Mouse (Mus musculus): ENCODE measurements around the gene Pak4. TPM values are rescaled to one million over a fixed set of nuclear protein-coding genes. Genes with fewer than 3 reads are reported as not detected.
A peak's percentile ranks its signal among the peaks of the same experiment; 100 is the strongest.

Gene Pak4
- polyA plus RNA-seq (2015; fragmentation: Nextera tagmentation; extraction: Ambion mirVana) = 33.9 and 34.1 TPM in 2 replicates

GRCm38 (mm10) chr7:28597642-28598446 is at the start of gene Pak4, which contains the start of gene Samd4b:
Gene Pak4 (minus strand): TSS chr7:28598185.
Gene Samd4b (minus strand): TSS chr7:28598144.
- Histone ChIP-seq H3K4me2 (replicated peaks; ENCODE audit: low read depth) (peak within 1 kb of the TSS; percentile 83), H3K36me3 (ENCODE audit: control insufficient read depth, insufficient read depth, low read length) (no peaks in the 10 kb centered on the region; the same call in 1 of the 2 replicates), H3K27ac (replicated peaks) (peak within 1 kb of the TSS; percentile 90), H3K9me3 (ENCODE audit: control insufficient read depth, low read length) (no peaks in the 10 kb centered on the region), H3K9ac (ENCODE audit: low read length) (peak within 1 kb of the TSS; percentile 80), H3K27me3 (ENCODE audit: control insufficient read depth, insufficient read depth, low read length) (no peaks in the 10 kb centered on the region), H3K4me3 (ENCODE audit: low read depth, low read length) (peak within 1 kb of the TSS; percentile 67), H3K4me1 (replicated peaks; ENCODE audit: control insufficient read depth, insufficient read depth) (0 out of 2 replicates have a peak, but pooled peaks cover 10% of the 10 kb centered on the region)
- ATAC-seq (ENCODE audit: low FRiP score, low TSS enrichment) (peak; percentile 88), DNase-seq (ENCODE audit: low spot score) (peak; percentile 99)
- under 1% methylated on average over 65 of the region's 66 CpGs for WGBS
- TF ChIP-seq CTCF (IDR thresholded peaks at IDR 0.05; ENCODE audit: low read depth) = peak; percentile 56
- no peak for TF ChIP-seq EP300 (optimal IDR thresholded peaks at IDR 0.05)

- ATAC-seq (ENCODE audit: low FRiP score, low TSS enrichment) = peak; percentile 36; the same call in 1 of the 2 replicates
- no peaks in the 10 kb centered on the region for H3K9me3 ChIP-seq (ENCODE audit: control insufficient read depth, low read length)
- no peaks in the 10 kb centered on the region for H3K4me1 ChIP-seq (replicated peaks; ENCODE audit: control insufficient read depth, insufficient read depth)
- H3K9ac ChIP-seq (ENCODE audit: low read length) = no peak overlapping the region
- 30% methylated on average over 7 of the region's 7 CpGs for WGBS
- TF ChIP-seq EP300 (optimal IDR thresholded peaks at IDR 0.05) (no peak), CTCF (IDR thresholded peaks at IDR 0.05; ENCODE audit: low read depth) (peak; percentile 47)
- no peaks in the 10 kb centered on the region for H3K36me3 ChIP-seq (ENCODE audit: control insufficient read depth, insufficient read depth, low read length)
- peak; percentile 21 for DNase-seq (ENCODE audit: low spot score)
- no peaks in the 10 kb centered on the region for H3K27me3 ChIP-seq (ENCODE audit: control insufficient read depth, insufficient read depth, low read length)
- no peak overlapping the region for H3K4me3 ChIP-seq (ENCODE audit: low read depth, low read length)
- no peak overlapping the region for H3K27ac ChIP-seq (replicated peaks)
- no peak overlapping the region for H3K4me2 ChIP-seq (replicated peaks; ENCODE audit: low read depth)
These were observed 49.0 kb upstream of the Pak4 start for GRCm38 (mm10) chr7:28647016-28647415.

- TF ChIP-seq CTCF (IDR thresholded peaks at IDR 0.05; ENCODE audit: low read depth) (no peak), EP300 (optimal IDR thresholded peaks at IDR 0.05) (no peak)
- Histone ChIP-seq H3K9me3 (ENCODE audit: control insufficient read depth, low read length) (no peaks in the 10 kb centered on the region), H3K4me3 (ENCODE audit: low read depth, low read length) (no peak overlapping the region), H3K27ac (replicated peaks) (no peak overlapping the region), H3K27me3 (ENCODE audit: control insufficient read depth, insufficient read depth, low read length) (no peaks in the 10 kb centered on the region), H3K4me1 (replicated peaks; ENCODE audit: control insufficient read depth, insufficient read depth) (no peaks in the 10 kb centered on the region), H3K36me3 (ENCODE audit: control insufficient read depth, insufficient read depth, low read length) (no peaks in the 10 kb centered on the region), H3K9ac (ENCODE audit: low read length) (no peak overlapping the region), H3K4me2 (replicated peaks; ENCODE audit: low read depth) (no peak overlapping the region)
- DNase-seq (ENCODE audit: low spot score) = no peak
- no peak for ATAC-seq (ENCODE audit: low FRiP score, low TSS enrichment)
- WGBS = 88% methylated on average over 2 of the region's 2 CpGs
These were observed 48.0 kb upstream of the Pak4 start for GRCm38 (mm10) chr7:28645947-28646475.

- 67% methylated on average over 6 of the region's 6 CpGs for WGBS
- H3K36me3 ChIP-seq (ENCODE audit: control insufficient read depth, insufficient read depth, low read length) = no peaks in the 10 kb centered on the region
- H3K4me2 ChIP-seq (replicated peaks; ENCODE audit: low read depth) = no peak overlapping the region
- H3K9me3 ChIP-seq (ENCODE audit: control insufficient read depth, low read length) = no peaks in the 10 kb centered on the region
- no peaks in the 10 kb centered on the region for H3K4me1 ChIP-seq (replicated peaks; ENCODE audit: control insufficient read depth, insufficient read depth)
- DNase-seq (ENCODE audit: low spot score) (no peak), ATAC-seq (ENCODE audit: low FRiP score, low TSS enrichment) (no peak)
- H3K9ac ChIP-seq (ENCODE audit: low read length) = no peak overlapping the region
- H3K27ac ChIP-seq (replicated peaks) = no peak overlapping the region
- TF ChIP-seq EP300 (optimal IDR thresholded peaks at IDR 0.05) = no peak
- H3K27me3 ChIP-seq (ENCODE audit: control insufficient read depth, insufficient read depth, low read length) = no peaks in the 10 kb centered on the region
- H3K4me3 ChIP-seq (ENCODE audit: low read depth, low read length) = no peak overlapping the region
These were observed 47.4 kb upstream of the Pak4 start for GRCm38 (mm10) chr7:28645366-28645765.

GRCm38 (mm10) chr7:28641546-28641945 is 43.6 kb upstream of the Pak4 start:
- TF ChIP-seq EP300 (optimal IDR thresholded peaks at IDR 0.05) (no peak), CTCF (IDR thresholded peaks at IDR 0.05; ENCODE audit: low read depth) (no peak)

GRCm38 (mm10) chr7:28637511-28637910 is 39.5 kb upstream of the Pak4 start:
- H3K4me3 ChIP-seq (ENCODE audit: low read depth, low read length) = no peak overlapping the region
- H3K4me1 ChIP-seq (replicated peaks; ENCODE audit: control insufficient read depth, insufficient read depth) = no peaks in the 10 kb centered on the region
- H3K27ac ChIP-seq (replicated peaks) = no peak overlapping the region
- H3K4me2 ChIP-seq (replicated peaks; ENCODE audit: low read depth) = no peak overlapping the region
- ATAC-seq (ENCODE audit: low FRiP score, low TSS enrichment) = no peak
- TF ChIP-seq EP300 (optimal IDR thresholded peaks at IDR 0.05) (no peak), CTCF (IDR thresholded peaks at IDR 0.05; ENCODE audit: low read depth) (no peak)
- no peaks in the 10 kb centered on the region for H3K27me3 ChIP-seq (ENCODE audit: control insufficient read depth, insufficient read depth, low read length)
- no peaks in the 10 kb centered on the region for H3K36me3 ChIP-seq (ENCODE audit: control insufficient read depth, insufficient read depth, low read length)
- no peaks in the 10 kb centered on the region for H3K9me3 ChIP-seq (ENCODE audit: control insufficient read depth, low read length)
- no peak overlapping the region for H3K9ac ChIP-seq (ENCODE audit: low read length)
- WGBS = 7% methylated on average over 8 of the region's 8 CpGs
- DNase-seq (ENCODE audit: low spot score) = no peak

More at GRCm38 (mm10) chr7:28641546-28641945, 43.6 kb upstream of the Pak4 start:
- no peaks in the 10 kb centered on the region for H3K9me3 ChIP-seq (ENCODE audit: control insufficient read depth, low read length)
- H3K4me2 ChIP-seq (replicated peaks; ENCODE audit: low read depth) = no peak overlapping the region
- ATAC-seq (ENCODE audit: low FRiP score, low TSS enrichment) (no peak), DNase-seq (ENCODE audit: low spot score) (no peak)
- H3K4me3 ChIP-seq (ENCODE audit: low read depth, low read length) = no peak overlapping the region
- H3K27me3 ChIP-seq (ENCODE audit: control insufficient read depth, insufficient read depth, low read length) = no peaks in the 10 kb centered on the region
- WGBS = 43% methylated on average over 8 of the region's 8 CpGs
- no peak overlapping the region for H3K9ac ChIP-seq (ENCODE audit: low read length)
- no peaks in the 10 kb centered on the region for H3K36me3 ChIP-seq (ENCODE audit: control insufficient read depth, insufficient read depth, low read length)
- no peak overlapping the region for H3K27ac ChIP-seq (replicated peaks)
- no peaks in the 10 kb centered on the region for H3K4me1 ChIP-seq (replicated peaks; ENCODE audit: control insufficient read depth, insufficient read depth)

Measured in stomach, postnatal 0 days (tissue).